Mouse (Mus musculus) C2C12 (cell line): ENCODE results near the gene Apol9a. TPM values are rescaled to one million over a fixed set of nuclear protein-coding genes. Genes with fewer than 3 reads are reported as not detected.

Source experiments
- H3K27me3 ChIP-seq: one replicate; pipeline ENCODE4 v1.6.1; 2011; ENCODE audit not compliant: control insufficient read depth, insufficient read depth, insufficient read length
- H3K36me3 ChIP-seq: one replicate; pipeline ENCODE4 v1.6.1; 2011; ENCODE audit not compliant: control insufficient read depth, insufficient read depth
- H3K4me3 ChIP-seq: one replicate; pipeline ENCODE4 v1.5.1; 2011; ENCODE audit warnings: mild to moderate bottlenecking, control low read depth; ENCODE audit not compliant: poor library complexity, insufficient read depth, severe bottlenecking
- H3K79me2 ChIP-seq: one replicate; pipeline ENCODE4 v1.6.1; 2011; ENCODE audit not compliant: control insufficient read depth, insufficient read depth
- H3K79me3 ChIP-seq: one replicate; pipeline ENCODE4 v1.6.1; 2011; ENCODE audit warnings: low read depth, control low read depth
- H3ac ChIP-seq: one replicate; pipeline ENCODE3; 2011; ENCODE audit warnings: low read depth; ENCODE audit not compliant: control insufficient read depth, insufficient read length
- CEBPB ChIP-seq: IDR thresholded peaks from one replicate; pipeline ENCODE4 v1.6.1; 2011; ENCODE audit warnings: low read depth, mild to moderate bottlenecking, control low read depth, moderate library complexity
- CTCF ChIP-seq: IDR thresholded peaks from one replicate; pipeline ENCODE4 v1.5.1; 2011; ENCODE audit not compliant: control insufficient read depth, insufficient read depth, insufficient read length
- FOSL1 ChIP-seq: IDR thresholded peaks from one replicate; pipeline ENCODE4 v1.8.0; 2011; ENCODE audit warnings: mild to moderate bottlenecking, low read length; ENCODE audit not compliant: poor library complexity, insufficient read depth, severe bottlenecking
- MAX ChIP-seq: IDR thresholded peaks from one replicate; pipeline ENCODE4 v1.6.1; 2011; ENCODE audit warnings: mild to moderate bottlenecking, control low read depth
- MYOD1 ChIP-seq: IDR thresholded peaks from one replicate; pipeline ENCODE4 v1.6.1; 2011; ENCODE audit warnings: low read depth; ENCODE audit not compliant: control insufficient read depth, insufficient read length
- MYOG ChIP-seq: IDR thresholded peaks from one replicate; pipeline ENCODE4 v1.6.1; 2011; ENCODE audit not compliant: control insufficient read depth, insufficient read length; ENCODE audit errors: extremely low read depth
- USF1 ChIP-seq: IDR thresholded peaks from one replicate; pipeline ENCODE4 v1.6.1; 2011; ENCODE audit warnings: low read depth, mild to moderate bottlenecking, control low read depth, moderate library complexity
- polyA plus RNA-seq: library from polyadenylated mRNA; unstranded; fragments of >200 nt; fragmentation: generic; extraction: Trizol; gene quantifications from one replicate; pipeline ENCODE4 v1.2.1, GENCODE M21; 2012; ENCODE audit warnings: missing spikeins

Apol9a gene
- polyA plus RNA-seq, 1 experiment = 18.1 TPM

DNA sequence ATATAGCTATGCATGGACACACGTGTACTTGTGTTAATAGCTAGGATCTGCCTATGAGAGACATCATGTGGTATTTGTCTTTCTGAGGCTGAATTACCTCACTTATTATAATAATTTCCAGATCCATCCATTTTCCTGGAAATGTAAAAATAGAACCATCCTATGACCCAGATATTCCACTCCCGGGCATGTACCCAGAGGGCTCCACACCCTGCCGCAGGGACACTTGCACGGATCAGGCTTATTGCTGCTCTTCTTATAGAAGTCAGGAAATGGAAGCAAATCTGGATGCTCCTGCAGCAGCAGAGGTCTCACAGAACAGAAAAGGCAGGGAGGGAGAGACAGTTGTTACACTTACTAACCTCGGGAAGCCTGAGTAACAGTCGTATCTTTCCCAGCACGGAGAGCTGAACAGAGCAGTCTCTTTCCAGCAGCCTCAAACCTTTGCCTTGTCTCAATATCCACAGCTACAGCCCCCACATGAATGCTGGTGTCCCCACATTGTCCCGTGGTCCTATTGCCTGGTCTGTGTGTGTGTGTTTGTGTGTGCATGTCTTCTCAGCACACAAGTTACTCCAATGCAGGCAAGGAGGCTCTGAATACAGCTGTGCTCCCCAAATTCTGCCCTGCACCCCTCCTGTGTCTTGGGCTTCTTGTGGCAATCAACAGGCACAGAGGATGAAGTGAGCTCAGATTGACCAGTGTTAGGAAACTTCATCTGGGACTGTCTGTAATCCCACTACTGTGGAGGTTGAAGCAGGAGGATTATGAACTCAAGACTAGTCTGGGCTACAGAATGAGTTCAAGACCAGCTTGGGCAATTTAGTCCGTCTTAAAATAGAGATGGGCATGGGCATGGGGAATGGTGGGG is 45.0 kb downstream of the Apol9a start:
- no peak overlapping the region for H3K4me3 ChIP-seq
- H3ac ChIP-seq = no peak overlapping the region
- no peaks in the 10 kb centered on the region for H3K27me3 ChIP-seq
- H3K79me2 ChIP-seq = no peaks in the 10 kb centered on the region
- no peaks in the 10 kb centered on the region for H3K79me3 ChIP-seq
- H3K36me3 ChIP-seq = no peaks in the 10 kb centered on the region
- TF ChIP-seq CTCF = no peak
- TF ChIP-seq MAX = no peak
- no peak for TF ChIP-seq MYOD1
- TF ChIP-seq USF1 = no peak
- TF ChIP-seq MYOG = no peak
- TF ChIP-seq CEBPB = no peak
- no peak for TF ChIP-seq FOSL1

GRCm38 (mm10) chr15:77364026-77364425 is 46.9 kb downstream of the Apol9a start:
- no peaks in the 10 kb centered on the region for H3K27me3 ChIP-seq
- no peak overlapping the region for H3K4me3 ChIP-seq
- H3K79me3 ChIP-seq = no peaks in the 10 kb centered on the region
- H3K79me2 ChIP-seq = no peaks in the 10 kb centered on the region
- no peak overlapping the region for H3ac ChIP-seq
- H3K36me3 ChIP-seq = no peaks in the 10 kb centered on the region
- TF ChIP-seq CEBPB = no peak
- no peak for TF ChIP-seq MYOG
- no peak for TF ChIP-seq CTCF
- no peak for TF ChIP-seq MAX
- TF ChIP-seq MYOD1 = no peak
- TF ChIP-seq USF1 = no peak
- TF ChIP-seq FOSL1 = no peak

GRCm38 (mm10) chr15:77363578-77363977 is 47.4 kb downstream of the Apol9a start:
- TF ChIP-seq MAX (no peak), MYOD1 (no peak), FOSL1 (no peak), CTCF (no peak), CEBPB (no peak), USF1 (no peak), MYOG (no peak)
- no peaks in the 10 kb centered on the region for H3K79me3 ChIP-seq
- H3K27me3 ChIP-seq = no peaks in the 10 kb centered on the region
- H3K36me3 ChIP-seq = no peaks in the 10 kb centered on the region
- H3ac ChIP-seq = no peak overlapping the region
- no peaks in the 10 kb centered on the region for H3K79me2 ChIP-seq
- no peak overlapping the region for H3K4me3 ChIP-seq

DNA sequence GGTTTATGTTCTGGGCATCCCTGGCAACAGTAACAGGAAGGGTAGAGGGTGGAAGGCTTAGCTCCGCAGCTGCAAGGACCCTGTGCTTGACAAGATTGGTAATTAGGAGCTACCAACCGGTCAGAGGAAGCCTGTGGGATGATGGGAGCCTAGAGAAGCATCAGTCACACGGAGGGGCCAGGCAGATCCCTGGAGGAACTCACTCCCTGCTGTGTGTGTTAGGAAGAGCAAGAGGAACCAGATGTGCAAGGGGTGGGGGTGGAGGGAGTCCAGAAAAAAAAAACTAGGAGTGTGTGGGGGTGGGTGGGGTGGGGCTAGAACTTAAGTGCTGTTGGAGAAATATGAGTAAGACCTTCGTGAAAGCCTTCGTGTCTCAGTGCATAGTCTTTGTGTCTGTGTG is 48.0 kb downstream of the Apol9a start:
- Histone ChIP-seq H3K79me2 (no peaks in the 10 kb centered on the region), H3K27me3 (no peaks in the 10 kb centered on the region), H3K79me3 (no peaks in the 10 kb centered on the region), H3K36me3 (no peaks in the 10 kb centered on the region), H3ac (no peak overlapping the region), H3K4me3 (no peak overlapping the region)
- no peak for TF ChIP-seq CEBPB
- TF ChIP-seq CTCF = no peak
- TF ChIP-seq FOSL1 = no peak
- no peak for TF ChIP-seq MYOD1
- TF ChIP-seq MYOG = no peak

DNA sequence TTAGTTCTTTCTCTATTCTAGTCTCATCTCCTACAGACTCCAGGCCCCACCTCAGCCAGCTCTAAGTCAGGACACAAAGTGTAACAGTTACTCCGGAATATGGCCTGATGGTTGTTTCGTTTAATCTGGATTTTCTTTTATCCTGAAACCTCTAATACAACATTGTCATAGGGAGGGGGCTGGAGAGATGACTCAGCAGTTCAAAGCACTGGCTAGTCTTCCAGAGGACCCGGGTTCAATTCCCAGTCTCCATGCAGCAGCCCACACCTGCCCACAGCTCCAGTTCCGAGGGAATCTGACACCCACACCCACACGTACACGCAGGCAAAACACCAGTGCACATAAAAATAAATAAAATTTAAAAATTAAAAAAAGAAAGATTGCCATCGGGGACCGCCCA is 51.0 kb downstream of the Apol9a start:
- no peak overlapping the region for H3K4me3 ChIP-seq
- H3K79me2 ChIP-seq = no peaks in the 10 kb centered on the region
- no peak for TF ChIP-seq CEBPB
- no peak for TF ChIP-seq FOSL1
- TF ChIP-seq USF1 = no peak
- TF ChIP-seq MAX = no peak
- TF ChIP-seq MYOG = no peak
- TF ChIP-seq CTCF = no peak
- TF ChIP-seq MYOD1 = no peak
- H3K79me3 ChIP-seq = no peaks in the 10 kb centered on the region
- no peaks in the 10 kb centered on the region for H3K36me3 ChIP-seq
- H3ac ChIP-seq = no peak overlapping the region
- no peaks in the 10 kb centered on the region for H3K27me3 ChIP-seq
